Mouse (Mus musculus): ENCODE measurements around the gene Kdm2b. TPM values are rescaled to one million over a fixed set of nuclear protein-coding genes. Genes with fewer than 3 reads are reported as not detected.

The Kdm2b gene
- polyA plus RNA-seq, 1 experiment, result 10.1 TPM

DNA sequence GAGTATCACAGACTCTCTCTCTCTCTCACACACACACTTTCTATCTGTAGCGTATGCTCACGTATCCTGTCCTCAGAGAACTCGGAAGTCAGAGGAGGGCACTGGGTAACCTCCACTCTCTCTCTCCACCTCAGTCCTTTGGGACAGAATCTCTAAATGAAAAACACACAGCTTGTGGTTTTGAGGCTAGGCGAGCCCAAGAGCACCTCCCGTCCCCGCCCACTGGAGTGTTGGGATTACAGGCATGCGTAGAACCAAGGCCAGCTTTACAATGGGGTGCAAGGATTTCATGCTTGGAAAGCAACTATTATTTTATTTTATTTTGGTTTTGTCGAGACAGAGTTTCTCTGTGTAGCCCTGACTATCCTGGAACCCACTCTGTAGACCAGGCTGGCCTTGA lies 67.7 kb downstream of the Kdm2b start:
- H3ac ChIP-seq (ENCODE audit: control insufficient read depth, insufficient read length), result no peak overlapping the region
- H3K36me3 ChIP-seq (ENCODE audit: control insufficient read depth, insufficient read depth), result no peaks in the 10 kb centered on the region
- H3K27me3 ChIP-seq (ENCODE audit: control insufficient read depth, insufficient read depth, insufficient read length), result no peaks in the 10 kb centered on the region
- no peak overlapping the region for H3K4me3 ChIP-seq
- no peak for TF ChIP-seq E2F4 (IDR thresholded peaks at IDR 0.05; ENCODE audit: insufficient read depth)
- no peak for TF ChIP-seq MAX (IDR thresholded peaks at IDR 0.05; ENCODE audit: low read depth)
- no peak for TF ChIP-seq POLR2A (IDR thresholded peaks at IDR 0.05; ENCODE audit: insufficient read length, low read depth)
- TF ChIP-seq MYOD1 (IDR thresholded peaks at IDR 0.05; ENCODE audit: control insufficient read depth in 1 of 3, insufficient read length in 2 of 3, low read depth in 2 of 3), result no peak
- TF ChIP-seq SRF (IDR thresholded peaks at IDR 0.05; ENCODE audit: control insufficient read depth, insufficient read length, low read depth), result no peak
- no peak for TF ChIP-seq CEBPB (IDR thresholded peaks at IDR 0.05; ENCODE audit: insufficient read depth, poor library complexity, severe bottlenecking)
- TF ChIP-seq TCF12 (IDR thresholded peaks at IDR 0.05; ENCODE audit: insufficient read depth, poor library complexity, severe bottlenecking), result no peak
- no peak for TF ChIP-seq MYOG (IDR thresholded peaks at IDR 0.05; ENCODE audit: control insufficient read depth in 1 of 3, insufficient read depth in 1 of 3, insufficient read length in 2 of 3, low read depth in 2 of 3)
- TF ChIP-seq REST (IDR thresholded peaks at IDR 0.05; ENCODE audit: insufficient read depth, insufficient read length), result no peak
- TF ChIP-seq TCF3 (IDR thresholded peaks at IDR 0.05; ENCODE audit: insufficient read length, low read depth), result no peak
- TF ChIP-seq POLR2AphosphoS2 (IDR thresholded peaks at IDR 0.05; ENCODE audit: insufficient read length, low read depth), result no peak
- no peak for TF ChIP-seq USF1 (IDR thresholded peaks at IDR 0.05; ENCODE audit: low read depth)
- no peaks in the 10 kb centered on the region for H3K79me2 ChIP-seq (ENCODE audit: control insufficient read depth, insufficient read depth)
- no peak overlapping the region for H3K4me2 ChIP-seq (ENCODE audit: low read depth)

DNA sequence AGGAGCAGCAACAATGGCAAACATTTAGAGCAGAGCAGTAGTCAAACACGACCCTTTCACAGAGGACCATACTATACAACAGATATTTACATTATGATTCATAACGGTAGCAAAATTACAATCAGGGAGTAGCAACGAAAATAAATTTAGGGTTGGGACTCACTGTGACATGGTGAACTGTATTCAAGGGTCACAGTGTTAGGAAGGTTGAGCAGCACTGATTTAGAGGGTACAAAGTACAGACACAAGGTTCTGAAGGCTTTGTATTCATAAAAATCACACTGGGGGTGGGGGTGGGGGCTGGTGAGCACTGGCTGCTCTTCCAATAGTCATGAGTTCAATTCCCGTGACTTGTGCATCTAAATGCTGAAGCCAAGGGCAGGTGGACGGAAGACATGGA lies 69.1 kb downstream of the Kdm2b start:
- no peaks in the 10 kb centered on the region for H3K36me3 ChIP-seq (ENCODE audit: control insufficient read depth, insufficient read depth)
- H3ac ChIP-seq (ENCODE audit: control insufficient read depth, insufficient read length), result no peak overlapping the region
- no peak for TF ChIP-seq MAX (IDR thresholded peaks at IDR 0.05; ENCODE audit: low read depth)
- H3K4me2 ChIP-seq (ENCODE audit: low read depth), result no peak overlapping the region
- no peaks in the 10 kb centered on the region for H3K27me3 ChIP-seq (ENCODE audit: control insufficient read depth, insufficient read depth, insufficient read length)
- no peaks in the 10 kb centered on the region for H3K79me2 ChIP-seq (ENCODE audit: control insufficient read depth, insufficient read depth)
- H3K4me3 ChIP-seq, result no peak overlapping the region

DNA sequence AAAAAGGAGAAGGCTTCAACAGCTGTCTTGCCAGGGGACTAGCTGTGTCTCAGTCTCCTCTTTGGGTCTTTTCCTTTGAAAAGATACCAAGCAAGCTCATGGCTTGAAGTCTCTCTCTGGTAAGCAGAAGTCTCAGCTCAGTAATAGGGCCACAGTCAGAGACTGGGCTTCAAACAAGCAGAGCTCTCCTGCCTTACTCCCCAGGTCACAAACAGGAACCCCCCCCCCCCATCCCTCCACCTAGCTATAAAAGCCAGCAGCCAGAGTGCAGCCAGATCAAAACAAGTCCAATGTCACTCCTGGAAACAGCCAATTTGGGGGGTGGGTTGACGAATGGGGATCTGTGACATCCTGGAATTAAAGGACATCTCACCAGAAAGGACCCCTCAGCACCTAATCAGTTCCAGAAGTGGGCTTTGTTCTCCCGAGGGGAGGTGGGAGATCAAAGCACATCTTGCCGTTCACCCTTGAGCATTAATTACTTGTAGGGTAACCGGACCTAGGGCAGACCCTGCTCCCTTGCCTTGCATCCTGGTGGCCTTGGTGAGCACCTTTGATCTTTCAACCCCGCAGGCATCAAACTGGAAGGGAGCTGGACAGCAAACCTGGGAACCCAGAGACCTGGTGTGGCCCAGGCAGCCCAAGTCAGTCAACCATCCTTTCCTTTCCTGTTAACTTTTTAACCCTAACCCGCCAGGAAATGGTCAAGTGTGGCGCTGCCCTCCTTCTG lies 71.5 kb downstream of the Kdm2b start:
- TF ChIP-seq USF1 (IDR thresholded peaks at IDR 0.05; ENCODE audit: low read depth) (no peak), MAX (IDR thresholded peaks at IDR 0.05; ENCODE audit: low read depth) (no peak), CEBPB (IDR thresholded peaks at IDR 0.05; ENCODE audit: insufficient read depth, poor library complexity, severe bottlenecking) (no peak), REST (IDR thresholded peaks at IDR 0.05; ENCODE audit: insufficient read depth, insufficient read length) (no peak), POLR2AphosphoS2 (IDR thresholded peaks at IDR 0.05; ENCODE audit: insufficient read length, low read depth) (no peak), E2F4 (IDR thresholded peaks at IDR 0.05; ENCODE audit: insufficient read depth) (no peak), TCF3 (IDR thresholded peaks at IDR 0.05; ENCODE audit: insufficient read length, low read depth) (no peak)
- H3K4me3 ChIP-seq, result no peak overlapping the region
- H3K36me3 ChIP-seq (ENCODE audit: control insufficient read depth, insufficient read depth), result no peaks in the 10 kb centered on the region
- H3K79me2 ChIP-seq (ENCODE audit: control insufficient read depth, insufficient read depth), result no peaks in the 10 kb centered on the region
- H3K27me3 ChIP-seq (ENCODE audit: control insufficient read depth, insufficient read depth, insufficient read length), result no peaks in the 10 kb centered on the region
- no peak overlapping the region for H3ac ChIP-seq (ENCODE audit: control insufficient read depth, insufficient read length)
- H3K4me2 ChIP-seq (ENCODE audit: low read depth), result no peak overlapping the region

DNA sequence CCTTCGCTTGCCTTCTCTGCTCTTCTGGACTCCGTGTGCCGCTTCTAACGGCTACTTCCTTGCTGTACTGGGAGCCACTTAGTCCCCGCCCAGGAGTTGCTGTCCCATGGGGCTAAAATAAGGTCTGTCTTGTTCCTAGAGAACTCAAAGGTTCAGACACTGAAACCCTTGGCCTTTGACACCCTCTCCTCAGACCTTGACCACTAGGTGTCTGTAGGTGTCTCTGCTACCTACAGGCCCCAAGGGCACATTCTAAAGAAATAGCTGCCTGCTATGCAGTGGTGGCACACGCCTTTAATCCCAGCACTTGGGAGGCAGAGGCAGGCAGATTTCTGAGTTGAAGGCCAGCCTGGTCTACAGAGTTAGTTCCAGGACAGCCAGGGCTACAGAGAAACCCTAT lies 73.5 kb downstream of the Kdm2b start:
- H3K4me2 ChIP-seq (ENCODE audit: low read depth), result no peak overlapping the region
- H3ac ChIP-seq (ENCODE audit: control insufficient read depth, insufficient read length), result no peak overlapping the region
- H3K27me3 ChIP-seq (ENCODE audit: control insufficient read depth, insufficient read depth, insufficient read length), result no peaks in the 10 kb centered on the region
- TF ChIP-seq POLR2AphosphoS2 (IDR thresholded peaks at IDR 0.05; ENCODE audit: insufficient read length, low read depth) (no peak), SRF (IDR thresholded peaks at IDR 0.05; ENCODE audit: control insufficient read depth, insufficient read length, low read depth) (no peak), TCF3 (IDR thresholded peaks at IDR 0.05; ENCODE audit: insufficient read length, low read depth) (no peak), TCF12 (IDR thresholded peaks at IDR 0.05; ENCODE audit: insufficient read depth, poor library complexity, severe bottlenecking) (no peak), E2F4 (IDR thresholded peaks at IDR 0.05; ENCODE audit: insufficient read depth) (no peak), CEBPB (IDR thresholded peaks at IDR 0.05; ENCODE audit: insufficient read depth, poor library complexity, severe bottlenecking) (no peak), USF1 (IDR thresholded peaks at IDR 0.05; ENCODE audit: low read depth) (no peak), POLR2A (IDR thresholded peaks at IDR 0.05; ENCODE audit: insufficient read length, low read depth) (no peak), MAX (IDR thresholded peaks at IDR 0.05; ENCODE audit: low read depth) (no peak), MYOG (IDR thresholded peaks at IDR 0.05; ENCODE audit: control insufficient read depth in 1 of 3, insufficient read depth in 1 of 3, insufficient read length in 2 of 3, low read depth in 2 of 3) (no peak)
- no peaks in the 10 kb centered on the region for H3K36me3 ChIP-seq (ENCODE audit: control insufficient read depth, insufficient read depth)
- H3K4me3 ChIP-seq, result no peak overlapping the region
- H3K79me2 ChIP-seq (ENCODE audit: control insufficient read depth, insufficient read depth), result no peaks in the 10 kb centered on the region

DNA sequence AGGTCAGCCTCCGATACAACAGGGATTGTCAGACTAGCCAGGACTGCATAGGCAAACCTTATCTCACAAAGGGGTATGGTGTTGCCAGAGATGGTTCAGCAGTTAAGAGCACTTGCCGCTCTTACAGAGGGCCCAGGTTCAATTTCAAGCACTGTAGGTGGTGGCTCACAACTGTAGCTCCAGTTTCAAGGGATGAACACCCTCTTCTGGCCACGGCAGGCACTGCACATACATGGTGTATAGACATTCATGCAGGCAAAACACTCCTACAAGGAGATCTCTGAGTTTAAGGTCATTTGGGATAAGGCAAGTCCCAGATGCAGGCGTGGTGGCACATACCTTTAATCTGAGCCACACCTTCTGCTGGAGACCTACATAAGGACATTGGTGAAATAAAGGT lies 76.8 kb downstream of the Kdm2b start:
- Histone ChIP-seq H3K27me3 (ENCODE audit: control insufficient read depth, insufficient read depth, insufficient read length) (no peaks in the 10 kb centered on the region), H3K79me2 (ENCODE audit: control insufficient read depth, insufficient read depth) (no peaks in the 10 kb centered on the region), H3K4me3 (no peak overlapping the region), H3ac (ENCODE audit: control insufficient read depth, insufficient read length) (no peak overlapping the region), H3K4me2 (ENCODE audit: low read depth) (no peak overlapping the region), H3K36me3 (ENCODE audit: control insufficient read depth, insufficient read depth) (no peaks in the 10 kb centered on the region)
- TF ChIP-seq POLR2AphosphoS2 (IDR thresholded peaks at IDR 0.05; ENCODE audit: insufficient read length, low read depth), result no peak
- TF ChIP-seq CEBPB (IDR thresholded peaks at IDR 0.05; ENCODE audit: insufficient read depth, poor library complexity, severe bottlenecking), result no peak
